8 mouse cellular contexts compared by ENCODE assay signal in the genomic region with DNA sequence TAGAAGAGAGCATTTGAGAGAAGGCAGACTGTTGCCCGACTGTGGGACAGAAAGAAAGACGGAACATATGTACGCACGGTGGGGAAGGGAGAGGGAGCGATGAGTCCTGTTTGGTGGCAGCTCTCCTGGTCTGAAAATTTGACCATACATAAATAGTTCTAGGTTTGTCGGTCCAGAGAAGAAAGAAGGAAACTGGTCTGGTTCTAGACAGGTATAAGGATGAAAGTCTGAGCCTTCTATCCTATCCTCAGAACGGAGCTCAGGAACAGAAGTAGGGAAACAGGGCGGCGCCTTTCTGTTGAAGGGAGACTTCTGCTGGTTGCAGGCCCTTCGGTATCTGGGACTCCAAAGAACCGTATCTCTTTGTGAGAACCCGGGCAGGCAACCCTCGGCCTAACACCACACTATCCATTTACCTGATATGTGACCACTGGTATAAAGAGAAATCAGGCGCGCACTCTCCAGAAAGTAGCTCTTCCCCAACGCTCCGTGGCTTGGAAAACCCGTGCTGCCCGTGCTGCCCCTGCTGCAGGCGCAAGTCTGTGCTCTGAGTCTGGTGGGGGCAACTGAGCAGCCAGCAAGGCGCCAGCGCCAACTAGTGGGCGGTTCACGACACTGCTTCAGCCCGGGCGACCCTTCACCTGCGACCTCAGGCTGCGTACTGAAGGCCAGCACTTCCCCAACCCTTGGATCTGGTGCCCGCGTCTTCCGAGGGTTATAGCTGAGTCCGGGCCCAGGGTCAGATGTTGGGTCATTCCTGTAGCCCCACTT. TPM values are rescaled to one million over a fixed set of nuclear protein-coding genes. Genes with fewer than 3 reads are reported as not detected.
A peak's percentile ranks its signal among the peaks of the same experiment; 100 is the strongest.
DNase-seq lines count a peak whose midpoint lies in the region; ATAC-seq and TF ChIP-seq lines count a peak whose summit lies in the region.

No protein-coding gene starts in this region.

- peak; percentile 60 to 69 for DNase-seq in heart, adult 18-20 months
- DNase-seq in heart, adult 11 months: no peak
- peak; percentile 55 to 61 for DNase-seq in cerebellum, adult 2 months
- peak; percentile 24 to 44 for DNase-seq in frontal cortex, postnatal 14 days (ENCODE audit: low spot score in 2 of 2)
- peak; percentile 80 for DNase-seq in left cerebral cortex, postnatal 4 days

- peak; percentile 76 for TF ChIP-seq CTCF in cerebellum, adult 2 months (IDR thresholded peaks at IDR 0.05; ENCODE audit: borderline replicate concordance, insufficient read depth, low read depth, low read length)

- no peaks in the 10 kb centered on the region for H3K9me3 ChIP-seq in midbrain, embryonic 12.5 days
- H3K9me3 ChIP-seq in stomach, embryonic 14.5 days (ENCODE audit: control insufficient read depth, low read depth, low read length): no peaks in the 10 kb centered on the region

- H3K4me3 ChIP-seq in cerebellum, adult 2 months (replicated peaks; ENCODE audit: insufficient read depth, low read depth, low read length): no peak overlapping the region
- H3K4me3 ChIP-seq in midbrain, embryonic 12.5 days: 0 out of 2 replicates have a peak overlapping the region, but pooled peaks have one; percentile 3
- H3K4me3 ChIP-seq in stomach, embryonic 14.5 days (ENCODE audit: low read depth, low read length): no peak overlapping the region

- no peaks in the 10 kb centered on the region for H3K36me3 ChIP-seq in midbrain, embryonic 12.5 days
- H3K36me3 ChIP-seq in stomach, embryonic 14.5 days (ENCODE audit: control insufficient read depth, insufficient read depth, low read length): no peaks in the 10 kb centered on the region

- WGBS in cerebellum, adult 2 months: 13% methylated on average over 32 of the region's 32 CpGs
- under 1% methylated on average over 32 of the region's 32 CpGs for WGBS in midbrain, embryonic 12.5 days
- 6% methylated on average over 32 of the region's 32 CpGs for WGBS in stomach, embryonic 14.5 days

- no peak overlapping the region for H3K9ac ChIP-seq in midbrain, embryonic 12.5 days (replicated peaks)
- H3K9ac ChIP-seq in stomach, embryonic 14.5 days (replicated peaks; ENCODE audit: low read depth, low read length): no peak overlapping the region

- H3K4me1 ChIP-seq in cerebellum, adult 2 months (ENCODE audit: control insufficient read depth, insufficient read depth, low read length): no peaks in the 10 kb centered on the region
- H3K4me1 ChIP-seq in midbrain, embryonic 12.5 days: peaks cover 15% of the 10 kb centered on the region; the same call in 1 of the 2 replicates
- H3K4me1 ChIP-seq in stomach, embryonic 14.5 days (ENCODE audit: control insufficient read depth, insufficient read depth, low read length): peaks cover 10% of the 10 kb centered on the region; the same call in 1 of the 2 replicates

- peaks cover 34% of the 10 kb centered on the region; the same call in 1 of the 2 replicates for H3K27me3 ChIP-seq in cerebellum, adult 2 months (ENCODE audit: control insufficient read depth, insufficient read depth, low read length)
- H3K27me3 ChIP-seq in midbrain, embryonic 12.5 days: peaks cover 100% of the 10 kb centered on the region
- H3K27me3 ChIP-seq in stomach, embryonic 14.5 days (ENCODE audit: control insufficient read depth, insufficient read depth, low read length): peaks cover 58% of the 10 kb centered on the region

- no peak overlapping the region for H3K27ac ChIP-seq in cerebellum, adult 2 months (ENCODE audit: insufficient read depth, low read length)
- no peak overlapping the region for H3K27ac ChIP-seq in midbrain, embryonic 12.5 days (replicated peaks)
- H3K27ac ChIP-seq in stomach, embryonic 14.5 days (ENCODE audit: low read length): no peak overlapping the region

- intact Hi-C loops in left cerebral cortex, postnatal 4 days (cut with DNase I): no loop called here

- no peak for TF ChIP-seq POLR2A in cerebellum, adult 2 months (IDR thresholded peaks at IDR 0.05; ENCODE audit: borderline replicate concordance, insufficient read depth, low read length)

- H3K4me2 ChIP-seq in midbrain, embryonic 12.5 days (replicated peaks): no peak overlapping the region; the same call in 1 of the 2 replicates
- H3K4me2 ChIP-seq in stomach, embryonic 14.5 days (replicated peaks; ENCODE audit: low read depth, low read length): no peak overlapping the region

- peak; percentile 56 for ATAC-seq in inflammation-experienced regulatory T-cells, adult 6 months
- 0 out of 2 replicates have a peak, but pooled peaks have one; percentile 38 for ATAC-seq in midbrain, embryonic 12.5 days (ENCODE audit: low FRiP score, low read depth)
- 0 out of 2 replicates have a peak, but pooled peaks have one; percentile 25 for ATAC-seq in stomach, embryonic 14.5 days (ENCODE audit: insufficient number of reproducible peaks, insufficient read depth, low FRiP score, low read depth)

RNA-seq across cellular contexts. Expression of a gene that starts 29.8 kb away (rescaled TPM):
- 1 to 10 TPM; 1.8 to 1.9 TPM for total RNA-seq in heart, adult 18-20 months (2021)
- 0.05 TPM in 1 of 2 replicates, not detected in the other for polyA plus RNA-seq in cerebellum, adult 2 months (2012; rRNA removed)
- 10 to 100 TPM in 2 of 3 experiments, 1 to 10 TPM in 1; 9.2 to 26.5 (median 11.1) TPM for polyA plus RNA-seq in inflammation-experienced regulatory T-cells, adult 6 months (2017; shearing (Covaris generic))
- total RNA-seq in left cerebral cortex, postnatal 4 days (2021): under 1 TPM in 1 of 2 experiments, not detected in 1; 0.08 TPM
- polyA plus RNA-seq in midbrain, embryonic 12.5 days (2016; fragmentation: Nextera tagmentation; extraction: Ambion mirVana): 0.05 TPM in 1 of 2 replicates, not detected in the other
- 0.14 and 0.21 TPM in 2 replicates for polyA plus RNA-seq in stomach, embryonic 14.5 days (2014; fragmentation: Nextera tagmentation; extraction: Ambion mirVana)
